Mouse (Mus musculus): ENCODE data around the gene Sectm1b.
"Not testable (repeated sequence)": the region's sequence is repeated elsewhere in the genome, so short reads cannot be mapped to it uniquely, and the experiment has no call there.

Gene Sectm1b

GRCm38 (mm10) chr11:121069662-121070061, 6.3 kb upstream of the Sectm1b start:
- CTCF ChIA-PET, result not testable (repeated sequence)

- CTCF ChIA-PET, result interaction anchor here (0.7 kb wide), 1 partner anchor 969 kb away, joined by 3 read pairs; the partner anchor contains the start of genes Ndufaf8 and Tepsin
These were observed 4.5 kb upstream of the Sectm1b start for GRCm38 (mm10) chr11:121067895-121068294.

- CTCF ChIA-PET, result no interaction called here
These were observed 828 bp upstream of the Sectm1b start for GRCm38 (mm10) chr11:121064197-121064596.

GRCm38 (mm10) chr11:121061615-121062014, 1.8 kb downstream of the Sectm1b start:
- CTCF ChIA-PET, result no interaction called here

GRCm38 (mm10) chr11:121060401-121061067, 2.8 kb downstream of the Sectm1b start:
- CTCF ChIA-PET, result interaction anchor here (0.7 kb wide), 1 partner anchor 81 kb away, joined by 3 read pairs; no protein-coding TSS in a partner anchor

- CTCF ChIA-PET, result no interaction called here
These were observed 3.9 kb downstream of the Sectm1b start for GRCm38 (mm10) chr11:121059471-121059870.

GRCm38 (mm10) chr11:121058956-121059355, 4.4 kb downstream of the Sectm1b start:
- CTCF ChIA-PET, result no interaction called here

GRCm38 (mm10) chr11:121058122-121058521, 5.2 kb downstream of the Sectm1b start:
- CTCF ChIA-PET, result no interaction called here

GRCm38 (mm10) chr11:121056536-121057236, 6.7 kb downstream of the Sectm1b start:
- CTCF ChIA-PET, result no interaction called here

- CTCF ChIA-PET, result no interaction called here
These were observed 9.8 kb downstream of the Sectm1b start for GRCm38 (mm10) chr11:121053536-121053935.

GRCm38 (mm10) chr11:121052387-121052786, 11.0 kb downstream of the Sectm1b start:
- CTCF ChIA-PET, result no interaction called here

- CTCF ChIA-PET, result no interaction called here
These were observed 11.6 kb downstream of the Sectm1b start for GRCm38 (mm10) chr11:121051793-121052192.

GRCm38 (mm10) chr11:121049840-121050239, 13.5 kb downstream of the Sectm1b start:
- CTCF ChIA-PET, result no interaction called here

- CTCF ChIA-PET, result no interaction called here
These were observed 15.5 kb downstream of the Sectm1b start for GRCm38 (mm10) chr11:121047826-121048399.

GRCm38 (mm10) chr11:121045286-121045685, 18.1 kb downstream of the Sectm1b start:
- CTCF ChIA-PET, result no interaction called here

- CTCF ChIA-PET, result interaction anchor here (0.6 to 0.7 kb wide), 4 partner anchors 76 to 533 kb away, joined by 3 to 9 read pairs (median 5); no protein-coding TSS in a partner anchor
These were observed 20.3 kb downstream of the Sectm1b start for GRCm38 (mm10) chr11:121043025-121043424.

GRCm38 (mm10) chr11:121042480-121042879, 20.9 kb downstream of the Sectm1b start:
- CTCF ChIA-PET, result interaction anchor here (0.7 kb wide), 1 partner anchor 533 kb away, joined by 3 read pairs; no protein-coding TSS in a partner anchor

- CTCF ChIA-PET, result no interaction called here
These were observed 21.7 kb downstream of the Sectm1b start for GRCm38 (mm10) chr11:121041636-121042035.

GRCm38 (mm10) chr11:121041212-121041611, 22.2 kb downstream of the Sectm1b start:
- CTCF ChIA-PET, result no interaction called here

GRCm38 (mm10) chr11:121039302-121039701, 24.1 kb downstream of the Sectm1b start, which contains the start of gene Cd7:
Cd7 (minus strand) TSS chr11:121039418.
- CTCF ChIA-PET, result no interaction called here

GRCm38 (mm10) chr11:121038366-121039240, 24.8 kb downstream of the Sectm1b start:
- CTCF ChIA-PET, result no interaction called here

- CTCF ChIA-PET, result no interaction called here
These were observed 30.3 kb downstream of the Sectm1b start for GRCm38 (mm10) chr11:121033118-121033517.

All from spleen, embryonic (tissue).